Mouse (Mus musculus): ENCODE data around the gene Aven.

Gene Aven

GRCm38 (mm10) chr2:112556527-112556926 lies 63.8 kb downstream of the Aven start:
- no peak for DNase-seq (ENCODE audit: extremely low read depth, low read depth)

DNA sequence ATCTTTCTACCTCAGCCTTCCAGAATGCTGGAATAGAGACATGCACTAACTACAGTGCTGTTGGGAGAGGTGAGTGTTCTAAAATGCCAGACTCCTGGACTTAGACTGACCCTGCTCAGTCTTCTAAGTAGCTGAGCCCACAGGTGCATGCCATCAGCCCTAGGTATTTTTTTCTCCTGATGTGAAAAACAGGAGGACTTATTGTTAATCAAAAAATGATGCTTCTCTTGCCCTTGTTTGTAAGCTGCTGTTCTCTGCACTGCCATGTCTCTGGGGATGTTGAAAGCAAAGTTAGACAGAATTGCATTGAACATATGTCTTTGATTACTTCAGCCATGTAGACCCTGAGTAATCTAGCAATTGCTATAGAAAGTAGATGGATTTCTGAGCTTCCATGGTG lies 64.7 kb downstream of the Aven start:
- no peak for DNase-seq (ENCODE audit: extremely low read depth, low read depth)

- DNase-seq (ENCODE audit: extremely low read depth, low read depth), result no peak
Observed at GRCm38 (mm10) chr2:112561549-112561948, 68.8 kb downstream of the Aven start.

- no peak for DNase-seq (ENCODE audit: extremely low read depth, low read depth)
Observed at GRCm38 (mm10) chr2:112565060-112565459, 72.3 kb downstream of the Aven start.

DNA sequence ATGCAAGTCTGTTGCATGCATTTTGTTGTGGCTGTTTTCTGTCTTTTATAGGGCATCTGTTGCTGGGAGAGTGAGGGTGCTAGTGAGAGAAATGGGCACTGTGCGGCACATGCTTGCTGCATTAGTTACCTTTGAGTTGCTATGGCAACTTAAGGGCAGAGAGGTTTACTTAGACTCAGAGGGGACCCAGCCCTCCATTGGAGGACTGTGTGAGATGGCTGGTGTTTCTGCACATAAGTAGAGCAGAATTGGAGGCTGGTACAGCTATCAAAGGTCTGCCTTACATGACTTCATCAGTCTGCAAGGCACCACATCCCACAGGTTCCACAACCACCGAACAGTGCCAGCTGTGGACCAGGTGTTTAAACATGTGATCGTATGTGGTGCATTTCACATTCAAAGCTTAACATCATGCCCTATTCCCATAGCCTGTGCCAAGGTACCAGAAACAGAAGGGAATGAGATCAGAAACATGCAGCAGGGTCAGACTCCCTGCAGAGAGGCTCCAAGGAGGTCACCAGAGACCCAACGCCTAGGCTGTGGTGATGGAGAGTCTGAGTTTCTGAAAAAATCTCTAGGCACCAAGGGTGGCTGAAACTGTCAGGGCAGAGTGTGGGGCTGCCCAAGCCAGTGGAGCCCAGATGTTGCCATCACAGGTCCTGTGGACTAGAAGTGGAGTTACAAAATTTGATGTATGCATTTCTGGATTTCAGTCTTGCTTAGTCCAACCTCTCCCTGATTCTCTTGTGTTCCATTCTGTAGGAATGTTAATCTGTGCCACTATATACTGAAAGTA lies 73.7 kb downstream of the Aven start:
- no peak for DNase-seq (ENCODE audit: extremely low read depth, low read depth)

GRCm38 (mm10) chr2:112567786-112568185 lies 75.0 kb downstream of the Aven start:
- no peak for DNase-seq (ENCODE audit: extremely low read depth, low read depth)

GRCm38 (mm10) chr2:112590985-112591384 lies 98.2 kb downstream of the Aven start:
- no peak for DNase-seq (ENCODE audit: extremely low read depth, low read depth)

DNA sequence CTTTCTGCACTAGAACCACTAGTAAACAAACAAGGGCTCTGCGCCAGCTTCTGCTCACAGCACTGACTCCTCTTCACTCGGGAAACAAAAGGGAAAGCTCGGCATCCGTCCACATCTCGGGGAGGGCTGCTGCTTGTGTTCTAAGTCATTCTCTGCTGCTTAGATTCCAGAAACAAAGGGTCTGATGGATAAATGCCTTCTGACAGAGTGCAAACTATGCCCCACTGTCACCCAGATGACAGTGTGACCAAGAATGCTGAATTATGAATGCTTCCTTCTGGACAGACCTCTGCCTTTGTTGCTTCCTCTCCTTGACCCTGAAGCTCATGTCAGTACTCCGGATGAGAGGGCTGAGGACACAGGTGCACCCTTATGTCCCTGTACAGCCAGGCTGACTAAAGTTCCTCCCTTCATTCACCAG lies 98.7 kb downstream of the Aven start:
- DNase-seq (ENCODE audit: extremely low read depth, low read depth), result no peak

DNA sequence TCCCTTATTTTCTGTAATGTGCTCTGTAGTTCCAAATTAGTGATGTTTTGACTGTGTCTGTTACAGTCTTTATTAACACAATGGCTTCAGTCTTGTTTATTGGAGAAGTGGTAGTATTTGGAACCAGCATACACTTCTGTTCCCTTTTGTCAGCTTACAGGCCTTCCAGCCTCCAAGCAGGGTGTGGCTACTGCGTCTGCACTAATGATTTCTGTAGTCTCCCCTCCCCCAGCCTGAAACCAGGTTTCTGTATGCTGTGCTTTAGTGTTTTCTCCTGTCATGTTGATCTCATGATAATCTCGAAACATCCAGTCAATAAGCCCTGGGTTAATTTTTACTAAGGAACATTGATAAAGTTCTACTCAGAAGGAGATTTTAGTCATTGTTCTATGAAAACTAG lies 100.6 kb downstream of the Aven start:
- DNase-seq (ENCODE audit: extremely low read depth, low read depth), result no peak

DNA sequence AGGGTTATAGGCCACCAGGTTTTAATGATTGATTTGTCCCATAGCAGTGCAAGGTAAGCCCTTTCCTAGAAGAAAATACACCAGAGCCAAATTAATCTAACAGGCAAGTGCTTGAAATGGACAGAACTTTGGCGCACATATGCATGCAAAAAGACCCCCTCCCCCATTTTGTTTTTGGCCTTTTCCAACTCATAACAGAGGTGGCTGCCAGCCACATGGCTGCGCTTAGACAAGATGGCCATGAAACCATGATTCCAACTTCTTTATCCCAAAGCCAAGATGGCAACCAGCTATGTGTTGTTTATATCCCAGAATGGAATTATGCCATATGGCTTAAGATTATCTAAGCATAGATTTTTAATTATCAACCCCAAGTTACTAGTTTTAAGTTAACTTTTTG lies 101.0 kb downstream of the Aven start:
- no peak for DNase-seq (ENCODE audit: extremely low read depth, low read depth)

GRCm38 (mm10) chr2:112595807-112596206 lies 103.0 kb downstream of the Aven start:
- DNase-seq (ENCODE audit: extremely low read depth, low read depth), result no peak

DNA sequence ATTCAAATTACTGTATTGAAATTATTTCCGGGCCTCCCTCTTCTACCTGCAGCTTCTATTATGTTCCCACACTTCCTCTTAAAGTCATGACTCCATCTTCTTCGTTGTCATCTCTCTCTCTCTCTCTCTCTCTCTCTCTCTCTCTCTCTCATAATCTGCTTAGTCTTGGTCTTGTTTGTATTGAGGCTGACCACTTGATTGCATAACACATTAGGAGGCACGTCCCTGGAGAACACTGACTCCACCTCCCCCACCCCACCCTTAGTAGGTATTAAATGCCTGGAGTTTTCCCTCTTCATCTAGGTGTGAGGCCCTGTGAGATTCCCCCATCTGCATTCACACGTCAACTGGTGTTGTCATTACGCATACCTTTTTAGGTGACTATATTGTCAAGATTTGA lies 103.7 kb downstream of the Aven start:
- no peak for DNase-seq (ENCODE audit: extremely low read depth, low read depth)

- DNase-seq (ENCODE audit: extremely low read depth, low read depth), result no peak
Observed at GRCm38 (mm10) chr2:112597064-112597463, 104.3 kb downstream of the Aven start.

GRCm38 (mm10) chr2:112600222-112600621 lies 107.5 kb downstream of the Aven start:
- DNase-seq (ENCODE audit: extremely low read depth, low read depth), result no peak

DNA sequence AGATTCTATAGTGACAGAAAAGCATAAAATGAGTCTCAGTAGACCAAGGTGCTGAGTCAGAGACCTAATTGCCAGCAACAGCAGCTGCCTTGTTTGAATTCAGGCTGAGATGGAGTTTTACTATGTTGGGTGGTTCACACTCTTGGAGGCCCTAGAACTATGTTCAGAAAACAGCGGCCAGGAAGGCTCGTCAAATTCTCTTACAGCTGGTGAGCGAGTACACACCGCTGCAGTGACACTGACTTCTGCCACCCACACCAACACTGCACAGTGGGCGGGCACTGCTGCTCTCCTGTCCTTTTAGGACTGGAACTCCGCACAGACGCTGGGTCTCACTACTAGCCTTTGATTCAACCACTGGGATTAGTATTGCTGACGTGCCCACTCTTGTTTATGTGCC lies 109.7 kb downstream of the Aven start:
- no peak for DNase-seq (ENCODE audit: extremely low read depth, low read depth)

GRCm38 (mm10) chr2:112606536-112606935 lies 113.8 kb downstream of the Aven start:
- no peak for DNase-seq (ENCODE audit: extremely low read depth, low read depth)

GRCm38 (mm10) chr2:112612628-112613027 lies 119.9 kb downstream of the Aven start:
- no peak for DNase-seq (ENCODE audit: extremely low read depth, low read depth)

- no peak for DNase-seq (ENCODE audit: extremely low read depth, low read depth)
Observed at GRCm38 (mm10) chr2:112614375-112614774, 121.6 kb downstream of the Aven start.

GRCm38 (mm10) chr2:112617206-112617605 lies 124.4 kb downstream of the Aven start:
- DNase-seq (ENCODE audit: extremely low read depth, low read depth), result no peak

DNA sequence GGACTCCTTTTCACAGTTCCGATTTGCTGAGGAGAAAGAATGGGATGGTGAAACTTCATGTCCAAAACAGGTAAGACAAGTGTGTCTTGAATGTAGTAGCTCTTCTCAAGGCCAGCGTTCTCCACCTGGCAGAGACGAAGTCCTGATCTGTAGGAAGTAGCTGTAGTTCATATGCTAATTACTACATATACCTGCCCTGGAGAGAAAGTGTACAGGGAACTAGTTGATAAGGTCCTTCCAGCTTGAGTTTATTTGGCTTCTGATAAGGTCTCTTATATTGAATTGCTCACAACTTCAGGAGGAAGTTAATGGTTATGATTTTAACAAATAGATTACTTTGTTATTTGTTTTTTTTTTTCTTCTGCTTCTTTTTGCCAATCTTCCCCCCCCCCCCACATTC lies 132.4 kb downstream of the Aven start:
- DNase-seq (ENCODE audit: extremely low read depth, low read depth), result no peak

- no peak for DNase-seq (ENCODE audit: extremely low read depth, low read depth)
Observed at GRCm38 (mm10) chr2:112630669-112631068, 137.9 kb downstream of the Aven start.

DNA sequence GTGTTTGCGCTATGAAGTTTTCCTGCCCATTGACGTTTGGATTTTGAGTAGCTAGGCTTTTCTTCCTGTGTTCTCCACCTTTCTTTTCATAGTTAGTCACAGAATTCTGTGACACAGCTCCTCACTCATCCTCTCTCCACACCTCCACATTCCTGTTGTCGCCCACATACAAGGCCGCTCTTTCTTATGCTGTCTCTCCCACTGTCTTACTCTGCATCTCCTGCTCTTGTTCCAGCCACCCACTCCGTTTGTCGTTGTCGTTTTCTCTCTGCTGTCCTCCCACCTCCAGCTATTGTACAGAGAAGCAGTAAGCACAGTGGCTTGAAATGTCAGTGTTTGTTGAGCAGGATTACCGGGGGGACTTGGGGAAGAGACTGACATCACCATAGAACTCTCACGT lies 139.8 kb downstream of the Aven start:
- no peak for DNase-seq (ENCODE audit: extremely low read depth, low read depth)

GRCm38 (mm10) chr2:112637206-112637605 lies 144.4 kb downstream of the Aven start:
- DNase-seq (ENCODE audit: extremely low read depth, low read depth), result no peak

DNA sequence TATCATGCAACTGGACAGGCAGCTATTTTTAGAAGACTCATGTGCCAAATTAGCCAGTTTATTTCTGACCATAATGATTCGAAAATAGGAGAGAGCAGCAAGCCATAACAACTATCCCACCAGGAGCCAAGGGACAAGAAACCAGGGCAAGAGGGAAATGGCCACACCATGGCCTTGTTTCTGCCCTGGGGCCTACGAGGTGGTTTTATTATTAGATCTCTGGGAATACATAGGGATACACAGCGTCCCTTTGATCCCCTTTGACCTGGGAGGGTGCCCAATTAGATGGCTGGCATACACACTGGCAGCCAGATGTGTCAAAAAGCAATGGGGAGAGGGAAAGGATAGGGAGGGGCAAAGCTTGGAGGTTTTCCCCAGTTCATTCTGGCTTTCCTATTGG lies 161.1 kb downstream of the Aven start:
- DNase-seq (ENCODE audit: extremely low read depth, low read depth), result no peak
